Mouse (Mus musculus) kidney, postnatal 0 days (tissue): ENCODE data around the gene Inpp5d. TPM values are rescaled to one million over a fixed set of nuclear protein-coding genes. Genes with fewer than 3 reads are reported as not detected.

ENCODE experiments used
- ATAC-seq: fragments of 200-750 bp; cut with Nextera tagmentation; replicated peaks from 2 replicates; pipeline ENCODE4 v1.8.0; 2017; ENCODE audit warnings: low read depth, moderate number of reproducible peaks, moderate TSS enrichment, moderate library complexity; ENCODE audit not compliant: low FRiP score
- DNase-seq: peaks from one replicate; pipeline ENCODE4 v3.0.0-alpha.2; 2016; ENCODE audit warnings: low spot score
- H3K27ac ChIP-seq: fragments of 300-500 bp; sonication (generic); 2 replicates; pipeline ENCODE4 v1.5.1; 2014; ENCODE audit warnings: mild to moderate bottlenecking
- H3K27me3 ChIP-seq: fragments of 300-500 bp; sonication (generic); 2 replicates; pipeline ENCODE4 v1.6.1; 2014; ENCODE audit warnings: low read length, mixed read lengths; ENCODE audit not compliant: insufficient read depth
- H3K36me3 ChIP-seq: fragments of 300-500 bp; sonication (generic); 2 replicates; pipeline ENCODE4 v1.6.1; 2014; ENCODE audit warnings: low read length, mixed read lengths; ENCODE audit not compliant: insufficient read depth
- H3K4me1 ChIP-seq: fragments of 300-500 bp; sonication (generic); replicated peaks from 2 replicates; pipeline ENCODE4 v1.6.1; 2014; ENCODE audit warnings: antibody characterized with exemption, low read length, mixed read lengths; ENCODE audit not compliant: insufficient read depth
- H3K4me2 ChIP-seq: fragments of 300-500 bp; sonication (generic); 2 replicates; pipeline ENCODE4 v1.6.1; 2014; ENCODE audit warnings: mild to moderate bottlenecking, low read length, moderate library complexity, mixed read lengths
- H3K4me3 ChIP-seq: fragments of 300-500 bp; sonication (generic); replicated peaks from 2 replicates; pipeline ENCODE4 v1.5.1; 2014; ENCODE audit warnings: low read depth, low read length
- H3K9ac ChIP-seq: fragments of 300-500 bp; sonication (generic); 2 replicates; pipeline ENCODE4 v1.6.1; 2014; ENCODE audit warnings: low read depth, low read length
- H3K9me3 ChIP-seq: fragments of 300-500 bp; sonication (generic); replicated peaks from 2 replicates; pipeline ENCODE4 v1.6.1; 2016; ENCODE audit warnings: low read length, inconsistent platforms, mixed read lengths
- CTCF ChIP-seq: IDR thresholded peaks from 2 replicates; pipeline ENCODE4 v1.5.1; 2016; ENCODE audit warnings: antibody characterized with exemption, low read depth, mild to moderate bottlenecking, moderate library complexity
- WGBS: fragments of 180-500 bp; shearing (Covaris S2); extraction: QIAGEN DNeasy Blood & Tissue Kit; methylation state at CpG from one replicate; pipeline ENCODE4 v1.1.7; 2014; 5-methylcytosine and 5-hydroxymethylcytosine counted together
- polyA plus RNA-seq: library from polyadenylated mRNA; unstranded; fragments of >200 nt; fragmentation: Nextera tagmentation; extraction: Ambion mirVana; gene quantifications from 2 replicates; pipeline ENCODE4 v1.2.1, GENCODE M21; 2015

Gene Inpp5d
- polyA plus RNA-seq, 1 experiment from 2014 or later, result 6.6 TPM

- Histone ChIP-seq H3K4me3 (no peak overlapping the region), H3K9ac (no peak overlapping the region), H3K27me3 (no peaks in the 10 kb centered on the region), H3K36me3 (no peaks in the 10 kb centered on the region), H3K4me2 (no peak overlapping the region), H3K4me1 (no peaks in the 10 kb centered on the region), H3K27ac (no peak overlapping the region), H3K9me3 (no peaks in the 10 kb centered on the region)
- DNase-seq (no peak), ATAC-seq (no peak)
- WGBS, result 77% methylated on average over 2 of the region's 2 CpGs
- no peak for TF ChIP-seq CTCF
These were observed 84.1 kb downstream of the Inpp5d start for GRCm38 (mm10) chr1:87704230-87704629.

- H3K4me1 ChIP-seq, result no peaks in the 10 kb centered on the region
- TF ChIP-seq CTCF, result no peak
- H3K27me3 ChIP-seq, result no peaks in the 10 kb centered on the region
- no peak overlapping the region for H3K4me2 ChIP-seq
- 93% methylated on average over 3 of the region's 3 CpGs for WGBS
- H3K27ac ChIP-seq, result no peak overlapping the region
- no peaks in the 10 kb centered on the region for H3K36me3 ChIP-seq
- H3K4me3 ChIP-seq, result no peak overlapping the region
- H3K9ac ChIP-seq, result no peak overlapping the region
- ATAC-seq (no peak), DNase-seq (no peak)
- no peaks in the 10 kb centered on the region for H3K9me3 ChIP-seq
These were observed 86.2 kb downstream of the Inpp5d start for GRCm38 (mm10) chr1:87706361-87706760.

GRCm38 (mm10) chr1:87709020-87709419 lies 88.9 kb downstream of the Inpp5d start:
- 85% methylated on average over 6 of the region's 6 CpGs for WGBS
- H3K4me2 ChIP-seq, result no peak overlapping the region
- no peak overlapping the region for H3K9ac ChIP-seq
- no peaks in the 10 kb centered on the region for H3K27me3 ChIP-seq
- DNase-seq (no peak), ATAC-seq (no peak)
- H3K27ac ChIP-seq, result no peak overlapping the region
- H3K4me3 ChIP-seq, result no peak overlapping the region
- TF ChIP-seq CTCF, result no peak
- H3K4me1 ChIP-seq, result no peaks in the 10 kb centered on the region
- H3K9me3 ChIP-seq, result no peaks in the 10 kb centered on the region
- H3K36me3 ChIP-seq, result no peaks in the 10 kb centered on the region

DNA sequence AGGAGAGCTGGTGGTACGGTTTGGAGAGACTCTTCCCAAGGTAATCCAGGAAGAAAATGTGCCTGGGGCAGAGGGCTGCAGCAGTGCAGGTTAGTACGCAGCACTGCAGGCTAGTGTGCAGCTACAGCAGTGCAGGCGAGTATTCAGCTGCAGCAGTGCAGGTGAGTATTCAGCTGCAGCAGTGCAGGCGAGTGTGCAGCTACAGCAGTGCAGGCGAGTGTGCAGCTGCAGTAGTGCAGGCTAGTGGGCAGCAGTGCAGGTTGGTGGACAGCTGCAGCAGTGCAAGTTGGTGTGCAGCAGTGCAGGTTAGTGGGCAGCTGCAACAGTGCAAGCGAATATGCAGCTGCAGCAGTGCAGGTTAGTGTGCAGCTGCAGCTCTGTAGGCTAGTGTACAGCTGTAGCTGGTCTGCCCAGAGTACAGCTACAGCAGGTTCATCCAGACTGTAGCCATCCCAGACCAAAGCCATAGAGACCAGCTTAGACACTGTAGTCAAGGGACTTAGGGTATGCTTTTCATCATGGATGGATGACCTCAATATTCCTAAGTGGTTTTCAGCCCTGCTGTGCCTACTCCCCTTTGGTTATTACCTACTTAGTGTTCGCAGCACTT lies 89.7 kb downstream of the Inpp5d start:
- no peak overlapping the region for H3K4me2 ChIP-seq
- no peaks in the 10 kb centered on the region for H3K27me3 ChIP-seq
- no peak overlapping the region for H3K27ac ChIP-seq
- H3K9me3 ChIP-seq, result no peaks in the 10 kb centered on the region
- H3K4me1 ChIP-seq, result no peaks in the 10 kb centered on the region
- no peaks in the 10 kb centered on the region for H3K36me3 ChIP-seq
- TF ChIP-seq CTCF, result no peak
- 86% methylated on average over 7 of the region's 7 CpGs for WGBS
- H3K9ac ChIP-seq, result no peak overlapping the region
- no peak overlapping the region for H3K4me3 ChIP-seq
- DNase-seq, result no peak
- ATAC-seq, result no peak

- Histone ChIP-seq H3K4me3 (no peak overlapping the region), H3K27ac (no peak overlapping the region), H3K4me1 (no peaks in the 10 kb centered on the region), H3K9me3 (no peaks in the 10 kb centered on the region), H3K36me3 (no peaks in the 10 kb centered on the region), H3K9ac (no peak overlapping the region), H3K27me3 (no peaks in the 10 kb centered on the region), H3K4me2 (no peak overlapping the region)
- no peak for DNase-seq
- no peak for TF ChIP-seq CTCF
- no peak for ATAC-seq
- WGBS, result 85% methylated on average over 10 of the region's 10 CpGs
These were observed 92.0 kb downstream of the Inpp5d start for GRCm38 (mm10) chr1:87711938-87712613.

GRCm38 (mm10) chr1:87712614-87712971 lies 92.5 kb downstream of the Inpp5d start:
- Histone ChIP-seq H3K27me3 (no peaks in the 10 kb centered on the region), H3K27ac (no peak overlapping the region), H3K4me1 (no peaks in the 10 kb centered on the region), H3K9me3 (no peaks in the 10 kb centered on the region), H3K36me3 (no peaks in the 10 kb centered on the region), H3K4me2 (no peak overlapping the region), H3K4me3 (no peak overlapping the region), H3K9ac (no peak overlapping the region)
- ATAC-seq, result no peak
- no peak for DNase-seq
- TF ChIP-seq CTCF, result no peak
- 46% methylated on average over 1 of the region's 1 CpGs for WGBS
